Mouse (Mus musculus): Measurements from ENCODE around the gene Nudt4. TPM values are rescaled to one million over a fixed set of nuclear protein-coding genes. Genes with fewer than 3 reads are reported as not detected.

Gene Nudt4
- total and polyA plus RNA-seq, 3 experiments = 21.1 to 35.7 TPM; not detected in 1

- TF ChIP-seq MAX (IDR thresholded peaks at IDR 0.05; ENCODE audit: low read length) (peak; percentile 14; the same call in 1 of the 2 replicates), CHD1 (IDR thresholded peaks at IDR 0.05; ENCODE audit: low read depth, low read length) (no peak), NRF1 (IDR thresholded peaks at IDR 0.05; ENCODE audit: insufficient read depth, low read depth, low read length, poor library complexity, severe bottlenecking) (no peak), ETS1 (IDR thresholded peaks at IDR 0.05; ENCODE audit: low read depth, low read length) (no peak)
Observed at GRCm38 (mm10) chr10:95503443-95504235, 60.3 kb downstream of the Nudt4 start (continued).

- H3K9ac ChIP-seq (ENCODE audit: control insufficient read depth, low read depth, low read length, poor library complexity, severe bottlenecking) = peak within 1 kb of the TSS; percentile 99
- H3K27me3 ChIP-seq (ENCODE audit: control insufficient read depth in 1 of 2, insufficient read depth in 2 of 2, low read length in 2 of 2) = no peaks in the 10 kb centered on the region
- peak within 1 kb of the TSS; percentile 70 to 100 for H3K4me3 ChIP-seq (ENCODE audit: control insufficient read depth in 1 of 2, insufficient read depth in 1 of 2, low read depth in 2 of 2, low read length in 2 of 2)
- peaks cover 19% of the 10 kb centered on the region for H3K79me2 ChIP-seq (ENCODE audit: control insufficient read depth, insufficient read depth, low read length, poor library complexity)
- H3K4me1 ChIP-seq (ENCODE audit: control insufficient read depth in 1 of 2, insufficient read depth in 2 of 2, low read length in 2 of 2) = peaks cover 8 to 12% of the 10 kb centered on the region in 2 experiments
- peak within 1 kb of the TSS; percentile 83 for H3K27ac ChIP-seq (ENCODE audit: control insufficient read depth, low read depth, low read length)
- H3K36me3 ChIP-seq (ENCODE audit: control insufficient read depth in 1 of 2, insufficient read depth in 2 of 2, low read length in 2 of 2) = peaks cover 0 to 28% of the 10 kb centered on the region in 2 experiments; a peak in 2 of 4 replicates
- H3K9me3 ChIP-seq (replicated peaks; ENCODE audit: insufficient read depth, low read length) = no peaks in the 10 kb centered on the region
- peak; percentile 92 for DNase-seq (ENCODE audit: low read depth, low spot score)
- TF ChIP-seq SMC3 (IDR thresholded peaks at IDR 0.05; ENCODE audit: low read depth, low read length) = no peak
- TF ChIP-seq MAZ (IDR thresholded peaks at IDR 0.05; ENCODE audit: low read depth, low read length) = peak; percentile 28; the same call in 1 of the 2 replicates
- TF ChIP-seq MEF2A (IDR thresholded peaks at IDR 0.05; ENCODE audit: extremely low read depth, insufficient replicate concordance, low read depth, low read length, poor library complexity, severe bottlenecking) = no peak
- no peak for TF ChIP-seq UBTF (IDR thresholded peaks at IDR 0.05; ENCODE audit: borderline replicate concordance, insufficient read depth, low read depth, low read length)
- no peak for TF ChIP-seq CHD1 (IDR thresholded peaks at IDR 0.05; ENCODE audit: low read depth, low read length)
- peak; percentile 82 for TF ChIP-seq NELFE (IDR thresholded peaks at IDR 0.05; ENCODE audit: low read depth, low read length)
- no peak for TF ChIP-seq MYB (IDR thresholded peaks at IDR 0.05; ENCODE audit: low read depth, low read length)
- no peak for TF ChIP-seq ZKSCAN1 (IDR thresholded peaks at IDR 0.05; ENCODE audit: low read depth, low read length)
- TF ChIP-seq USF2 (IDR thresholded peaks at IDR 0.05; ENCODE audit: borderline replicate concordance in 1 of 2, insufficient read depth in 1 of 2, low read depth in 1 of 2, low read length in 2 of 2) = no peak
- no peak for TF ChIP-seq CHD2 (IDR thresholded peaks at IDR 0.05; ENCODE audit: low read length)
- TF ChIP-seq KAT2A (conservative IDR thresholded peaks at IDR 0.05; ENCODE audit: low read depth, low read length) = no peak; the same call in none of the 2 replicates
- no peak for TF ChIP-seq USF1 (IDR thresholded peaks at IDR 0.05; ENCODE audit: low read depth, low read length)
- 0 out of 6 replicates have a peak, but pooled peaks of 1 of the 3 experiments have one; percentile 3 for TF ChIP-seq CTCF (IDR thresholded peaks at IDR 0.05 in 2 of 3, conservative IDR thresholded peaks at IDR 0.05 in 1 of 3; ENCODE audit: control insufficient read depth in 1 of 3, insufficient read depth in 1 of 3, low read depth in 2 of 3, low read length in 3 of 3, poor library complexity in 1 of 3, severe bottlenecking in 1 of 3)
- peak; percentile 98 for TF ChIP-seq HCFC1 (IDR thresholded peaks at IDR 0.05; ENCODE audit: low read depth, low read length)
- TF ChIP-seq RCOR1 (IDR thresholded peaks at IDR 0.05; ENCODE audit: low read depth, low read length) = no peak
- peak; percentile 47; the same call in 1 of the 2 replicates for TF ChIP-seq ELF1 (IDR thresholded peaks at IDR 0.05; ENCODE audit: low read depth, low read length)
- peak; percentile 93 for TF ChIP-seq E2F4 (IDR thresholded peaks at IDR 0.05; ENCODE audit: borderline replicate concordance, low read depth, low read length)
- no peak for TF ChIP-seq JUND (IDR thresholded peaks at IDR 0.05; ENCODE audit: low read depth, low read length)
- TF ChIP-seq TBP (IDR thresholded peaks at IDR 0.05; ENCODE audit: low read depth, low read length) = peak; percentile 88
- TF ChIP-seq BHLHE40 (IDR thresholded peaks at IDR 0.05; ENCODE audit: borderline replicate concordance, low read depth, low read length) = no peak
- TF ChIP-seq MAFK (IDR thresholded peaks at IDR 0.05; ENCODE audit: borderline replicate concordance, low read depth, low read length) = no peak
- TF ChIP-seq TCF12 (IDR thresholded peaks at IDR 0.05; ENCODE audit: low read depth, low read length) = 0 out of 2 replicates have a peak, but pooled peaks have one; percentile 33
- TF ChIP-seq NRF1 (IDR thresholded peaks at IDR 0.05; ENCODE audit: insufficient read depth, low read depth, low read length, poor library complexity, severe bottlenecking) = no peak
- TF ChIP-seq POLR2A (IDR thresholded peaks at IDR 0.05; ENCODE audit: control insufficient read depth in 1 of 2, insufficient read depth in 1 of 2, low read depth in 1 of 2, low read length in 2 of 2, poor library complexity in 1 of 2) = peak; percentile 87 to 88
- TF ChIP-seq TAL1 (IDR thresholded peaks at IDR 0.05; ENCODE audit: low read length) = no peak
- peak; percentile 73; the same call in 1 of the 2 replicates for TF ChIP-seq POLR2AphosphoS2 (IDR thresholded peaks at IDR 0.05; ENCODE audit: low read length)
- TF ChIP-seq ZMIZ1 (IDR thresholded peaks at IDR 0.05; ENCODE audit: low read depth, low read length) = 0 out of 2 replicates have a peak, but pooled peaks have one; percentile 25
- TF ChIP-seq RAD21 (IDR thresholded peaks at IDR 0.05; ENCODE audit: low read depth, low read length) = no peak
- TF ChIP-seq MXI1 (IDR thresholded peaks at IDR 0.05; ENCODE audit: low read depth, low read length) = peak; percentile 93
Observed at GRCm38 (mm10) chr10:95501463-95502081, 62.4 kb downstream of the Nudt4 start, which contains the start of gene Mrpl42. Gene Mrpl42, minus strand, starts transcription at chr10:95501940.

Measured in MEL (cell line).